Mouse (Mus musculus) left cerebral cortex, postnatal 4 days (tissue): ENCODE results near the gene Gpr19. TPM values are rescaled to one million over a fixed set of nuclear protein-coding genes. Genes with fewer than 3 reads are reported as not detected.
A peak's percentile ranks its signal among the peaks of the same experiment; 100 is the strongest.

Experiments
- DNase-seq: peaks from one replicate; pipeline ENCODE4 v3.0.0-alpha.2; 2022
- intact Hi-C: fragments of 180-260 bp; cut with DNase I; formaldehyde crosslinking; loops from one replicate; pipeline ENCODE4 v1.15.1; 2025
- total RNA-seq, 2 experiments: library from RNA; stranded (reverse); gene quantifications; 2 replicates each; pipeline ENCODE4 v1.2.3; 2021

Gpr19 gene
- total RNA-seq, 2 experiments from 2014 or later: 24.5 to 29.3 TPM

DNA sequence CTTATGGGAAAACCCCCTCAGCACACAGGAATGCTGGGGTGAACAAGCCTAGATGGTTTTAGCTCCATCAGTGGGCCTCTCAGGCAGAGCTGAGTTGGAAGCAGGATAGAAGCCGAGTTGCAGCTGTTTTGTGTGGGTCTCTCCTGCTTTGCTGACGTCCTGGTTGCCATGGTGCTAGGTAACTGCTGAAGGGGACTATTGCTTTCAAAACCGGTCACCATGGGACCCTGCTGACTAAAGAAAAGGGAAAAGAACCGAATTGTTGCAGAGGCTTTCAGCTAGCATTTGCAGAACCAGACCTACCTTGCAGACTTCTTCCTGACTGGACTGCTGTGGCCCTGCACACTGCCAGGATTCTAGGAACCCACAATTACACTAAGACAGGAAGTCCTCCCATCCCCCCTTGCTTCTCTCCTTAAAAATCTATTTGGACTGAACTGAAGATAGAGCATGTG lies 9.8 kb downstream of the Gpr19 start:
- DNase-seq: peak; percentile 19
- intact Hi-C loops: no loop called here

DNA sequence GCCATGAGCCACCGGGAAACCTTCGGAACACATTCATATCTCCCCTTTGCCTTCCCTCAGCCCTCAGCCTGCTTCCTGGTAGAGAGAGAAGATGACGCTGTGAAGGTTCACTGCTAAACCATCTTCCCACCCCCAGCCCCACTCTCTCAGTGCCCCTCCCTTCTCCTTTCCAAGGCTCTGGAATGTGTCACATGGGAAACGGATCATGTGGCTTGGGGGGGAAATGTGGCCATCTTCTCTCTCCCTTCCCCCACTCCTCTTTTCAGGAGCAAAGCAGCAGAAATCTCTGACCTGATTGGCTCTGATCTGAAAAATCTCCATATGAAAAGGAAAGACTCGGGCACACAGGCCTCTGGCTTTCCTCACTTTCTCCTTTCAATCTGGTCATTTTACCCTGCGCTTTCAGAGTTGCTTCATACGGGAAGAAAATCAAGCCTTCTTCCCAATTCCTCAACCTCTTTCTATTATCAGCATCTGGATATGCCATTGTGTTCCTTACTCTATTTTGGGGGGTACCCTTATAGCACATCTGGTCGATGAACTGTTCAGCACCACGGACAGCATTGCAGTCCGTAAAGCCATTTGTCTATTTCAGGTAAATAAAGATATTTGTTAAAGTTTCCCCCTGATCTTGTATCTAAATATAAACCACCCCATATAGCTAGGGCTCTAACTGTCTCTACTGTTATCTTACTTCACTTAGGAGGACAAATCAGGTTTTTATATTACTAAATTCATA lies 10.5 kb downstream of the Gpr19 start:
- peak; percentile 89 for DNase-seq
- intact Hi-C loops: no loop called here

DNA sequence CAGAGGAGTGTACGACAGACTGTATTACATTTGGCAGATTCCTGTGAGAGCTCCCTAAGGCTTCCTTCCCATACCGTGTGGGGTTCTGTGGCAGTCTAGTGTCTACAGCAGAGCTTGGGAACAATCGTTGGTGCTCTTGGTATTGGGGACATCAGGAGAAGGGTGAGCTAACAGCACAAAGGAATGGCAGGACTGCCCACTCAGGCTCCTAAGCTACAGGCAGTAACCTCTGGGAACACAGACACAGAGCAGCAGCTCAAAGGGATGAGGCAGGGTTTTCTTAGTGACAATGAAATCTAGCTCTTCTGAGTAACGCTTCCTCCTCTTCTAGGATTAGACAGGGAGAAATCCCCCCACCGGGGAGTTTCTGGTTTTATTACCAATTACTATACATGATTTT lies 11.4 kb downstream of the Gpr19 start:
- intact Hi-C loops: no loop called here
- DNase-seq: no peak

DNA sequence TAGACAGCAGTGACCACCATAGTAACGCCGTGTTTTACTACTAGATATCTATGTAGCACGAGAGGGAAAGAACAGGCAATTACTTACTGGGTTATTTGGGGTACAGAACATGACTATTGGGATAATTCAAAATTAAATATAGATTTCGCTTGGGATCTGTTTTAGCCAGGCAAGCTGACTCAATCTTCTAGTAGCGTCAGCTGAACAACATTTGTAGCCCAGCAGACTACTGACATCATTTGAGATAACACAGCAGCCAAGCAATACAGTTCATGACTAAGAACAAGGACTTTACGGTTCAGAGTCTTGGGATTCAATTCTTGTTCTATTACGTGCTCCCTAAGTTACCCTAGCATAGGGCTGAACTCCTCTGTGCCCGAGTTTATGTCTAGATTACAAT lies 11.9 kb downstream of the Gpr19 start:
- DNase-seq: no peak
- intact Hi-C loops: no loop called here

DNA sequence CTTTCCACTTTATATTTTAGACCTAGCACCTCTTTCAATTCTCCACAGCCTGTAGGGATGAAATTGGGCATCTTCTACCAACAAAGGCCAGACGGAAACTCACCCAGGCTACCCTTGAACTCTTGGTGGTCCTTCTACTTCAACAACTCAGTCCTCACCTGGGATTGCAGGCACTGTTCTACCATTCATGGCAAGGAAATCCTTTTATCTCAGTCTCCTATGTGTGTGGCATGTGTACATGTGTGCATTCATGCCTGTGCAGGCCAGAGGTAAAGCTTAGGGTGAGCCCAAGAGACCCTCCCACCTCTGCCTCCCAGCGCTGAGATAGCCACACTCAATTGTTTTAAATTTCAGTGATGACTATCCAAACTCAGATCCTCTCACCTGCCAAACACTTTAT lies 12.9 kb downstream of the Gpr19 start:
- DNase-seq: no peak
- intact Hi-C loops: no loop called here

DNA sequence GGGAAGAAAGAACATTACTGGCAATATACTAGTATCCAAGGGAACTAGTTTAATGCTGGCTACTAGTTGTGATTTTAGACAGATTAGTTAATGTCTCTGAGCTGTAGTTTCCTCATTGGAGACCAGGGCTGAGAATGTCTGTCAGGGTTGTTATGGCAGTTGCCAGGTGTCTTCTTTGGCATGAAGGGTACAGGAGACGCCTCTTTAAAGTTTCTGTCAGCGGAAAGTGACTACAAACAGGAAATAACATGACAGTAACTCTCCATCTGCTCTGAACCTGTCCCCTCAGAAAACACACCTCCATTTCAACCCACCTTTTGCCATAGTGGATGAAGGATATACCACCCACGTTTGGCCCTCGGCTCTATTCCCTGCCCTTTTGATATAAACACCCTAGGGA lies 14.7 kb downstream of the Gpr19 start:
- intact Hi-C loops: no loop called here
- no peak for DNase-seq

DNA sequence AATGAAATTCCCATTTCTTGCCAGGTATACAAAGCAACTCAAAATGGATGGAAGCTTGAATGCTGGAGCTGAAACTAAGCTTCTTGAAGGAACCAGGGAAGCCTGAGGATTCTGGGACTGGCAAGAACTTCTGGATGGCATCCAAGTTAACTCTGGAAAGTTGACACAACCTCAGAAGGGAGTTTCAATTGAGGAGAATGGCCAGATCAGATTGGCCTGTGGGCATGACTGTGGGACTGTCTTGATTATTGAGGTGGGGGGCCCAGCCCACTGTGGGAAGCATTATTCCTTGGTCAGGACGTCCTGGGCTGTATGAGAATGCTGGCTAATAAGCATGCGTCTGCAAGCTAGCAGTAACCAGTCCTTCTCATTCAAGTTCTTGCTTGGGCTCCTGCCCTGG lies 18.3 kb downstream of the Gpr19 start:
- intact Hi-C loops: no loop called here
- no peak for DNase-seq

DNA sequence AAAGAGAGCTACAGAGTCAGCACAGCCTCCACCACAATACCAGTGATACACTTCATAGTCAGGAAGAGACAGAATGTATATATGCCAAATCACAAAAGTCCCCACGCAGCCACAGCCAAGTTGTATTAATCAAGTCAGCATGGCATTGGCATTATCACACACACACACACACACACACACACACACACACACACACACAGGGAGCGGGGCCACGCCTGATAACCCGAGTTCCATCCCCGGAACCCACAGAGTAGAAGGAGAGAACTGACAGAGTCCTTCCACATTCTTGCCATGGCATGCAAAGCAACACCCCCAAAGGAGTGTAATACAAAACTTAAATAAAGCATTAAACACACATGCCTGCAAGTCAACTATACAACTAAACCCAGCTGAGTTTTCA lies 18.8 kb downstream of the Gpr19 start:
- intact Hi-C loops: no loop called here
- no peak for DNase-seq

DNA sequence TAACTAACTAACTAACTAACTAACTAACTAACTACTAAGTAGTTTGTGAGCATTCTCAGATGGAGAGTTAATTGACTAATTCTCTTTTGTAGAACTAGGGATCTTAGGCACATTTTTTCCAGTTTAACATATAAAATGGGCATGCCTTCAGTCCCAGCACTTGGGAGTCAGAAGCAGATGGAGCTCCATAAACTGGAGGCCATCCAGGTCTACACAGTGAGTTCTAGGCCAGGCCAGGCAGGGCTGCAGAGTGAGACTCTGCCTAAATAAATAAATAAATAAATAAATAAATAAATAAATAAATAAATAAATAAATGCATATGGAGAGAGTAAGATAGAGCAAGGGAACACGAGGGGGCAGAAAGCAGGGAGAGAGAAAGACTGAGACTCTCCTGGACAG lies 20.5 kb downstream of the Gpr19 start:
- intact Hi-C loops: no loop called here
- DNase-seq: no peak

DNA sequence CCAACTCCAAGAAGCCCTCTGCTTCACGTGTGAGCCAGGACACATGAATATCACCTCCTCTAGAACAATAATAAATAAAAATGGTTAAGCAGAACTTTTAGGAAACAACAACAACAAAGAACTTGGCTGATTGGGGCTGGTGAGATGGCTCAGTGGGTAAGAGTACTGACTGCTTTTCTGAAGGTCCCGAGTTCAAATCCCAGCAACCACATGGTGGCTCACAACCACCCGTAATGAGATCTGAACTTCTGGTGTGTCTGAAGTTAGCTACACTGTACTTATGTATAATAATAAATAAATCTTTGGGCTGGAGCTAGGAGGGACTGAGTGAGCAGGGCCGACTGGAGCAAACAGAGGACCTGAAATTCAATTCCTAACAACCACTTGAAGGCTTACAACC lies 21.1 kb downstream of the Gpr19 start:
- intact Hi-C loops: no loop called here
- no peak for DNase-seq

DNA sequence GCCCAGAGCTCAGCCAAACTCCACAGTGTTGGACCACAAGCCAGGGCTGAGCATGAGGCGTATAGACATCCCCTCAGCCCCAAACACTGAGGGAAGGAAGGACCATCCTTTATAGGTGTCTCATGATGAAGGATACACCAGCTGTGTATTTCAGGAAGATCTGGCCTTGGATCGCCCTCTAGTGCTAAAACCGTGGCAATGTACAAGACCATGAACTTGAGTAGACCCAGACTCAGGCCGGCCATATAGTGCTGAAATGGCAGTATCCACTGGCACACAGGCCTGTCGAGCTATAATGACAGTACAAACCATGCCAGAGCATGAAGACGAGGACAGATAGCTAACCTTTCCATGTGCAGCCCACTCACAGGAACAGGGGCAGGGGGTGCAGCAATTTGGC lies 21.6 kb downstream of the Gpr19 start:
- intact Hi-C loops: no loop called here
- DNase-seq: no peak

DNA sequence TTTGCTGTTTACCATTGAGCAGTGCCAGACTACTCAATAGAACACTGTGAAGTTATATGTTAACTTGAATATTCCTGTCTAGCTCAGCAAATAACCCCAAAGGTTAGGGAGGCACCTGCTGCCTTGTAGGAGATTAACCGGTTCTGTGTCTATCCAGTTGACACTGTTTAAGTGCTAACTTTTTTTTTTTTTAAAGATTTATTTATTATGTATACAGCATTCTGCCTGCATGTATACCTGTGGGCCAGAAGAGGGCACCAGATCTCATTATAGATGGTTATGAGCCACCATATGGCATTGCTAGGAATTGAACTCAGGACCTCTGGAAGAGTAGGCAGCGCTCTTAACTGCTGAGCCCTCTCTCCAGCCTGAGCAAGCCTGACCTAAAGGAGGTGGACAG lies 25.4 kb downstream of the Gpr19 start:
- no peak for DNase-seq
- intact Hi-C loops: no loop called here

DNA sequence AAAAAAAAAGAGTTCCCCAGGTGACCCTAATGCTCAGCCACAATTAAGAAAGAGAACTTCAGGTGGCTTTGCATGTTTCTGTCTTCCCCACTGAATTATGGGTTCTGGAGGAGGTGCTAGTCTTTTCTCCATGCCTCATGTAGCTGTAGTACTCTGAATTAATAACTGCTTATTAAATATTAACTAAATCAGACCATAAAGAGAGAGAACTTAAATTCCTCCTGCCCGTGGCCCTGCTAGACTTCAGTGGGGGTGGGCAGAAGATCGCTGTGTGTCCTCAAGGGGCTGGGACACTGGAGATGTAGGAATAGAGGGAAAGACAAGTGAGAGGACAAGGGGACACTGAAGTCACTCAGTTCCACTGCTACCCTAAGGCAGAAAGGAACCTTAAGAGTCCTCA lies 26.1 kb downstream of the Gpr19 start:
- DNase-seq: no peak
- intact Hi-C loops: no loop called here

DNA sequence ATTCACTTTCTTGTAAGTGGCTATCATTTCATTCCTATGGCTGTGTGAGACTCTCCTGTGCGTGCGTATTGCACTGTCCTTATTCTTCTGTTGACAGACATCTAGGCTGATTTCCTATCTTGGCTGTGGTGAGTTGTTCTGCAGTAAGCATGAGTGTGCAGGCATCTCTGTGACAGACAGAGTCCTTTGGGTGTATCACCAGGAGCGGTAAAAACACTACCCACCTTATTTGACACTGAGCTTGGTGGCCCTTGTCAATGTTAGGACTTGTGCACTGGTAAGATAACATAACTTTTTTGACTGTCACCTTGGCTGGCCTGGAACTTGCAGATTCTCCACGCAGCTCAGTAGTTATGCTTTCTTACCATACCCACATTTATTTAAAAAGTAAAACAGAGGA lies 27.5 kb downstream of the Gpr19 start:
- DNase-seq: no peak
- intact Hi-C loops: no loop called here

DNA sequence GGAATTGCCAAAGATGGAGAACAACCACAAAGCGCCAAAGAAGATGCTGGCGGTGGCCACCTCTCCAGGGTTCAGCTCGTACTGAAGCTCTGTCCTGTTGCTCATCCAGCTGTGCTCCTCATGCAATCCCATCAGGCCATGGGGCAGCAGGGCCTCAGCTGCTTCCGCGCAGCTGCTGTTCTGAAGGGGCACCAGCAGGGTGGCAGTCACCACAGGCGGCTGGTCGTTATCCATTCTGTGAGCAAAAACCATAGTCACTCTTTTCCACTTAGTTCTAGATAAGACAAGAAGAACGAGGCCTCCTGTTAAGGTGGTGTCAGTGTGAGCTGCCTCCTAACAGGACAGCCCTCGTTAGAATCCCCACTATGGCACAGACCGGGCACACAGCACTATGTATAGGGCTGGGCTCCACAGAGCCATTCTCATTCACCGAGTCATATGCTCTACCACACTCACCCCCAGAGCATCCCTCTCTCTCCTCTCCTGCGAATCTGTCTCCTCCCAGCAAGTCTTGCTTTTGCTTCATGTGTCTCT lies 28.1 kb downstream of the Gpr19 start:
- no peak for DNase-seq

DNA sequence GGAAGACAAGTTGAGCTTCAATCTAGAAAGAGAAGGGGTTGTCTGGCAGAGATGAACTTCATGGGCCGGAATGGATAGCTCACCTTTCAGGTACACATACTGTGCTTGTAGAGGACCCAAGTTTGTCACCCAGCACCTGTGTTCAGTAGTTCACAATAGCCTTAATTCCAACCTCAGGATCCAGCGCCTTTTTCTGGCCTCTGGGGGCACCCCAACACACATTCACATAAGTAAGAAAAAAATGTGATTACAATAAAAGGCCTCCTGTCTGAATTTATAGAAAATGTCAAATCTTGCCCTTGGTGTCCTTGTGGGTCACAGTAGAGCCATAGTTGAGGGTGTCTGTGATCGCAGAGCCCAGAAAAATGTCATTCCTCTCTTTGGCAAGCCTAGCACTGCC lies 31.1 kb downstream of the Gpr19 start:
- intact Hi-C loops: loop anchor here (10.0 kb wide), 1 partner anchor 213 kb away; no protein-coding TSS in a partner anchor
- DNase-seq: no peak

More for the DNA sequence above, 28.1 kb downstream of the Gpr19 start:
- intact Hi-C loops: no loop called here

DNA sequence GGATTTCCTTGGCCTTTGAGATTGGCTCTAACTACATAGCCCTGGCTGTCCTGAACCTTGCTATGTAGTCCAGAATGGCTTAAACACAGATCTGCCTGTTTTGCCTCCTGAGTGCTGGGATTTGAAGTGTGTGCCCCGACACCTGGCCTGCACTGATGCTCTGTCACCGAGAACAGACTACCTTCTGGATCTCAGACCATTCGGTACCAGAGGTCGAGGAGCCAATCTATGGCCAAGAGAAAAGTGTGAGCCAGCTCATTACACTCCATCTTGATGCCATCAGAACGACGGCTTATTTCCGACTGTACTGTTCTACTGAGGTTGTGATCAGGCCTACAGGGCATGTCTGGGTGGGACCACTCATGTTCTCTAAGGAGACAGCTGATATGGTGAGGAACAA lies 32.3 kb downstream of the Gpr19 start:
- intact Hi-C loops: loop anchor here (10.0 kb wide), 1 partner anchor 211 kb away; no protein-coding TSS in a partner anchor
- DNase-seq: no peak

DNA sequence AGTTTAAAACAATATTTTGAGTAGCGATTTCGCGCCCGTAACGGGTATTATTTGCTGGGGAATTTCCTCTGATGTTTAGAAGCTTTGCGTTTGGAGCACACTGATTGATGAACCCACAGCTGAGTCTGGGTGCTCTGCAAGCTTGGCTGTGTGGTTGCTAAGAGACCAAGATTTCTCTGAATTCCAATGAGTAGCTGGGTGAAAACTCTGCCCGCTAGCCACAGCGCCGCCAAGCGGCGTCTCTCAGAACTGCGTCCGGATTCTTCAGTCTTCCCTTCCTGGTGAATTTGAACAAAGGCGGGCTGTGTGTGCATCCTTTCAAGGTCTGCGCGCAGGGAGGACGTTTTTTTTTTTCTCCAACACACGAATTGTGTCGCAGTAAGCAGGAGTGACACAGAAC lies 35.2 kb downstream of the Gpr19 start:
- peak; percentile 96 for DNase-seq
- intact Hi-C loops: loop anchor here (10.0 kb wide), 1 partner anchor 208 kb away; no protein-coding TSS in a partner anchor

DNA sequence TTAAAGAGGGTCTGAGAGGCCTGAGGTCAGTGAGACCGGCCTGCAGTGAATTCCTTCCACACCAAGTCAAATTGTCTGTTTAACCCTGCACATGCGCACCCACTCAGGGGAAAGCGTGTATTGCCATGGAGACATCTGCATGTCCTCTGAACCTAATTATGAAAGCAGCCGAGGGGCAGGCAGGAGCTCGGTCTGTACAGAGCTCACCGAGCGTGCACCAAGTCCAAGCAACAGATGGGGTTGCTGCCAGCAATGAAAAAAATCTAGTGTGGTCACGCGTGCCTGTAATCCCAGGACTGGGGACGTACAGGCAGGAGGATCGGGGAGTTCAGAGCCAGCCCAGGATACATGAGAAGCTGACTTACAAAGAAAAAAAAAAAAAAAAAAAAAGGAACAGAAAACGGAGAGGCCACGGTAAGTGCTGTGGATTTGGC lies 35.7 kb downstream of the Gpr19 start:
- peak; percentile 31 for DNase-seq
- intact Hi-C loops: loop anchor here (10.0 kb wide), 1 partner anchor 208 kb away; no protein-coding TSS in a partner anchor

DNA sequence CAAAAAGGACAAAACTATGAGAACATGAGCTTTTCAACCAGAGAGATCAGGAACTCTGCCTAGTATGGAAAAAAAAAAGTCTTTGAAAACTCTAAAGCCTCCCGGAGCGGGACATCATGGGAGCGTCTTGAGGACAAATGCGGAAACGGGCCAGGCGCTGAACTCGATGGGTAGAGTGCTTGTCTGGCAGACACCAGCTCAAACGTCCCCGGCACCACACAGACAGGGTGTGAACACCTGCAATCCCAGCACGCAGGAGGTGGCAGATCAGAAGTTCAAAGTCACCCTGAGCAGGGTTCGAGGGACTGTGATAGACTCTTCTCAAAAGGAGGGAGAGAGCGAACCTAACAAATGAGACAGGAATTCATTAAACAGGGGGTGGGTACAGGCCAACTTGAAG lies 37.0 kb downstream of the Gpr19 start:
- DNase-seq: no peak
- intact Hi-C loops: loop anchor here (10.0 kb wide), 1 partner anchor 207 kb away; no protein-coding TSS in a partner anchor

DNA sequence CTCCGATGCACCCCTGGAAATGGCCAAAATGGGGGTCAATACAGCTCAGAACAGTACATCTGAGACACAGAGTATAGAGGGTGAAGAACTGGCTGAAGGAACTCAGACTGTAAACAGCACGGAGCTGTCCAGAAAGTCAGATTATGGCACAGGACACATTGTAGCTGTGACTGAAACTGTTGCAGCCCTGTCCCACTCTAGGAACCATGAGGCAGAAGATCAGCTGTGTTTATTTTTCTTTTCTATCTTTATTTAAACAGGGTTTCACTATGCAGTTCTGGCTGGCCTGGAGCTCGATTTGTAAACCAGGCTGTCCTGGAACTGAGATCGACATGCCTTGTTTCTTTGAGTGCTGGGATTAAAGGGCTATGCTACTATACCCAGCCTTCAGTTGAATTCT lies 38.1 kb downstream of the Gpr19 start:
- intact Hi-C loops: loop anchor here (10.0 kb wide), 1 partner anchor 205 kb away; no protein-coding TSS in a partner anchor
- no peak for DNase-seq

DNA sequence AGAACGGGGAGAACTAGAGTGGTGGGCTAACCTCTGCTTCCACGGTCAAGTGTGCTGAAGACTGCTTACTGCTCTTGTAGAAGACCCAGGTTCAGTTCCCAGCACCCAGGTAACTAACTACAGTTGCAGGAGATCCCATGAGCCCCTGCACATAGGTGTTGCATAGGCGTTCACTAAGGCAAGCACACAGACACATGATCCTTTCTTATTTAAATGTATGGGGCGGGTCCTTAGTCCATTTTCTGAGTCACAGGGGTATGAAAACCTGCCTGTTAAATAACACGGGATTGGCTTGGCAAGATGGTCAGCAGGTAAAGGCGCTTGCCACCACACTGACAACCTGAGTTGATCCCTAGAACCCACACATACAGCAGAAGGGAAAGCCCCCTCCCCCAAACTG lies 39.4 kb downstream of the Gpr19 start:
- no peak for DNase-seq
- intact Hi-C loops: no loop called here
